Mouse (Mus musculus) central nervous system, embryonic 14 days (tissue): ENCODE results near the gene Cpsf2. TPM values are rescaled to one million over a fixed set of nuclear protein-coding genes. Genes with fewer than 3 reads are reported as not detected.

Experiments
- polyA plus RNA-seq: library from polyadenylated mRNA; depleted of rRNA; stranded (reverse); fragments of >200 nt; gene quantifications from 2 replicates; pipeline ENCODE4 v1.2.3, GENCODE M21; 2012; rRNA removed

Cpsf2 gene
- polyA plus RNA-seq = 19.8 and 21.3 TPM in 2 replicates

DNA sequence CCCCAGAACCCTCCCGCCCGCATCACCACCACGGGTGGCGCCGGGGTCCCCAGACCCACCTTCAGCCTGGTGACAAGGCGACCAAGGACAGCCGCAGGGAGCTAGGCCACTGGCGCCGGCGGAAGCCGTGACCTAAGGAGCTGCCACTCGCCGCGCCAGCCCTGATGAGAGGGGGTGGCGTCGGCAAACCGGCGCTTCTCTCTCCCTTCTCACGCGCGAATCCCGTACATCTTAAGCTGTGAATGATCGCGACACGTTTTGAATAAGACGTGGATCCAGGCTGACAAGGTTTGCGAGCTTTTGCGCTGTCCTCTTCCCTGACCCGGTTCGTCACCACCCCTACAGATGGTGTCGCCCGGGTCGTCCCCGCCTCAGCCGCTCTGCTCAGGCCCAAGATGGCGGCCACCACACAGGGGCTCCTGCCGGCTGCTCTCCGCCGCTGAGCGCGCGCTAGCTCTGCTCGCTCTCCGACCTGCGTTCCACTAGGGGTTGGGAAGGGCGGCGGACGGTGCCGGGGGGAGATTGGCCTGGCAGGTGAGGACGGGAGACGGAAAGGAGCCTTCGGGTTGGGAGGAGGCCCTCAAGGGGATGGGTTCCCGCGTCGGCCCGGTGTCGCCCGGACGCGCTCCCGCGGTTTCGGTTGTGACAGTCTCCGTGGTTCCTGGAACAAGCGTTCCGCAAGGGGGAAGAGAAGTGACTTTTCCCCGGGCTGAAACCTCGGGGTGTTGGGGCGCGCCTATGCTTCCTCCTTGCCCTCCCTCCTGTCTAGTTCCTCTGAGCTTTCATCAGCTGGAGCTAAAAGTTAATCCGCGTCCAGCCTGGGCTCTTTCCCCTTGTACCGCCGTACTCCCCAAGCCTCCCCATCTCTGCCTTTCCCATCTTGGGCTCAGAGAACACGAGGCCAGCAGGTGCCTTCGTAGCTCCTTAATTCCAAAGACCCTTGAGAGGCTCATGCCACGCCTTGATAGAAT, at the start of gene Cpsf2:
Gene Cpsf2, plus strand, starts transcription at position 388 of the 971 bp plus-strand sequence.

DNA sequence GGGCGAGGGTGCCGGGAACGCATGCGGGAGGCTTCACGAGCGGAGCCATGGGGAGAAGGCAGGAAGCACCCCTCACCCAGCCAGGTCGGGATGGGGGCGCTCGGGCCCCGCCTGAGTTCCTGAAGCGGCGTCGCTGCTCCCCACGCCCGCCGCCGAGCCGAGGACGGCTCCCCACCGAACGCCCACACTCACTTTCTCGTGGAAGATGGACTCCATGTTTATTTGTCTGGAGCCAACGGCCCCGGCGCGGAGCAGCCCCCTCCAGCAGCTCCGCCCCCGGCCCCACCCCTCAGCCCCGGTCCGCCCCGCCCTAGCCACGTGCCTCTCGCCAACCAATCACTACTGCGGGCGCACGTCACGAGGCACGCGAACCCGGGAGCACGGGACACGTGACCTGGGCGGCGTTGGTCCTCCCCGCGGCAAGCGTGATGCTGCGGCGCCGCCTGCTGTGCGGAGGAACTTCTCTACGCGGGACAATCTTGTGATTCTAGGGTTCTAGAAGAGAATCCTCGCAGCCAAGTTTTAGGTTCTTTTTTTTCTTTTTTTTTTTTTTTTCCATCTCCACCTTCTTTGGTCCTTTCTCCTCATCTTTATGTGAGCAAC, 17.7 kb upstream of the Cpsf2 start, which contains the start of gene Atxn3:
Gene Atxn3, minus strand, starts transcription at position 305 of the 603 bp plus-strand sequence.

Other genes with a start within 250 kb of the Cpsf2 start
- gene Fbln5, start 156.9 kb upstream of the Cpsf2 start, polyA plus RNA-seq = 7.3 and 27.4 TPM in 2 replicates
- 8.3 and 9.0 TPM in 2 replicates for gene Trip11, start 62.7 kb upstream of the Cpsf2 start, polyA plus RNA-seq
- 14.2 and 16.0 TPM in 2 replicates for gene Atxn3, start 17.7 kb upstream of the Cpsf2 start, polyA plus RNA-seq
- gene Slc24a4, start 152.7 kb downstream of the Cpsf2 start, polyA plus RNA-seq = 1.7 and 1.8 TPM in 2 replicates